Mouse (Mus musculus) midbrain, embryonic 10.5 days (tissue): ENCODE data around the gene Il2. TPM values are rescaled to one million over a fixed set of nuclear protein-coding genes. Genes with fewer than 3 reads are reported as not detected.

Experiments
- DNase-seq: peaks from one replicate; pipeline ENCODE4 v3.0.0-alpha.2; 2017; ENCODE audit warnings: low spot score
- H3K27ac ChIP-seq: fragments of 300-500 bp; sonication (generic); replicated peaks from 2 replicates; pipeline ENCODE4 v1.5.1; 2016; ENCODE audit warnings: mild to moderate bottlenecking
- H3K27me3 ChIP-seq: fragments of 300-500 bp; sonication (generic); 2 replicates; pipeline ENCODE4 v1.6.1; 2016; ENCODE audit warnings: low read depth, mild to moderate bottlenecking; ENCODE audit not compliant: poor library complexity, severe bottlenecking
- H3K36me3 ChIP-seq: fragments of 300-500 bp; sonication (generic); 2 replicates; pipeline ENCODE4 v1.6.1; 2016; ENCODE audit warnings: mild to moderate bottlenecking, moderate library complexity
- H3K4me1 ChIP-seq: fragments of 300-500 bp; sonication (generic); 2 replicates; pipeline ENCODE4 v1.6.1; 2016
- H3K4me3 ChIP-seq: fragments of 300-500 bp; sonication (generic); 2 replicates; pipeline ENCODE4 v1.5.1; 2016; ENCODE audit warnings: mild to moderate bottlenecking, moderate library complexity
- H3K9me3 ChIP-seq: fragments of 300-500 bp; sonication (generic); replicated peaks from 2 replicates; pipeline ENCODE4 v1.6.1; 2016; ENCODE audit warnings: mild to moderate bottlenecking
- WGBS: fragments of 180-500 bp; shearing (Covaris S2); methylation state at CpG from one replicate; pipeline ENCODE4 v1.1.7; 2016; 5-methylcytosine and 5-hydroxymethylcytosine counted together
- polyA plus RNA-seq: library from polyadenylated mRNA; unstranded; fragments of >200 nt; fragmentation: Nextera tagmentation; extraction: Ambion mirVana; gene quantifications from 2 replicates; pipeline ENCODE4 v1.2.1, GENCODE M21; 2016

Il2 gene
- polyA plus RNA-seq, 1 experiment from 2014 or later, result 0.17 TPM

DNA sequence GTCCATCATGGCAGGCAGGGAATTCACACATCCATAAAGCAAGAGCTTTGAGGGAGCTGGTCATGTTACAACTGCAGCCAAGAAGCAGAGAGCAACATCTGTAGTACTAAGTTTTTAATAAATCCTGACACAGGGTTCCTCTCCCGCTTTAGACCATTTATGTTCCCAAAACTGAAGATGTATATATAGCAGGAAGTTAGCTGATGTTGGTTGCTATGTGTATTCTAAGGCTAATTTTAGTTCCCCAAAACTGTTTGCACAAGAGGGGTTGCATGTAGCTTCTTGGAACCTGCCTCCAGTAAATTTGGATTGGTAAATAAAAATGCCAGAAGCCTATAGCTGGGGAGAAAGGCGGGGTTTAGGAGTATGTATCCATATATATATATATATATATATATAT, 16.1 kb upstream of the Il2 start:
- 96% methylated on average over 2 of the region's 2 CpGs for whole genome bisulfite sequencing
- no peak for DNase-seq
- Histone ChIP-seq H3K4me3 (no peak overlapping the region), H3K4me1 (no peaks in the 10 kb centered on the region), H3K36me3 (no peaks in the 10 kb centered on the region), H3K27me3 (no peaks in the 10 kb centered on the region), H3K9me3 (0 out of 2 replicates have a peak, but pooled peaks cover 3% of the 10 kb centered on the region), H3K27ac (no peak overlapping the region)

DNA sequence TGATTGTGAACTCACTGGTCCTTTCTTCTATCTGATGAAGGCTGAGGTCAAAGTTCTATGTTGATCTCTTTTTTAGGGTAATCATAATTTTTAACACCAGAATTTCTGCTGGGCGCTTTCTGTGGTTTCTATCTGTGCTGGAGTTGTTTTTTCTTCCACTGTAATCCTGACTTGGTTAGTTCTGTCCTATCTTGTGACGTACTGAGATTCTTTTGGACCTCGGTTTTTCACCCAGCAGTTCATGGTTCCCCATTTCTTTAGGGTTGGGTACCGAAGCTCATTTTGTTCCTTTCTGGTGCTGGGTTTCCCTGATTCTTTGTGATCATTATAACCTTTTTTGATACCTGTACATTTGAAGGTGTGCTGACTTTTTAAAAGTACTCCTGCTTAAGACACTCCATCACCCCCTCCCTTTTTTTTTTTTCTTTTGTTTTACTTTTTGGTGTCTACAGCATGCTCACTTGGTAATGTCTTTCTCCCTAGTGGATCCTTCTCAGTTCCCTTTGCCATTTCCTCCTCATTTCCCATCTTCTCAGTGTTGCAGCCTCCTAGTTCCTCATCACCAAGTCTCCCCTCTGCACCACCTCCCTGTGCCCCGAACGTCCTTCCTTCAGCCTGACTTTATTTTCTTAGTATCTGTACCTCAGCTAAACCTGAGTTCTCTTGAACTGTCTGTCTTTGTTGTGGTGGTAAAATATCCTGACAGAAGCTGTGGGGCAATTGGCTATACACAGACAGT, 14.6 kb upstream of the Il2 start:
- Histone ChIP-seq H3K9me3 (0 out of 2 replicates have a peak, but pooled peaks cover 3% of the 10 kb centered on the region), H3K27ac (no peak overlapping the region), H3K36me3 (no peaks in the 10 kb centered on the region), H3K4me1 (no peaks in the 10 kb centered on the region), H3K4me3 (no peak overlapping the region), H3K27me3 (no peaks in the 10 kb centered on the region)
- DNase-seq, result no peak
- WGBS, result 88% methylated on average over 6 of the region's 6 CpGs

DNA sequence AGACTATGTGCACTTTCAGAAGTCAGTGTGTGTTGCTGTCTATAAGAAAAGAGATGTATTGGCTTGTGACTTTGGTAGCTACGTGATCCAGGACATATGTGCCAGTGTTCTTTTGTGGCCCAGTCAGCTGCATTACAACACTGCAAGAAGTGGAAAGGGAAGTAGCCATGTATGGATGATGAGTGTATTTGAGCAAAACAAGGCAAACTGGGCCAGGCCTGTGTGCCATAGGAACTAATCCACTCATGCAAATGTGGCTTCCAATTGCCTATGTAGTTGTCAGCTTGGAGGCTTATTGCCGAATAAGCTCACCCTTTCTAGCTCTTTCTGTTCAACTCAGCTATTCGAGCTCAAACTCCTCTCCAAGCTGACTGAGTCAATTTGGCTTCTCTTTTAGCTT, 13.4 kb upstream of the Il2 start:
- H3K27ac ChIP-seq, result no peak overlapping the region
- no peaks in the 10 kb centered on the region for H3K27me3 ChIP-seq
- H3K4me1 ChIP-seq, result no peaks in the 10 kb centered on the region
- H3K9me3 ChIP-seq, result 0 out of 2 replicates have a peak, but pooled peaks cover 3% of the 10 kb centered on the region
- no peak overlapping the region for H3K4me3 ChIP-seq
- no peaks in the 10 kb centered on the region for H3K36me3 ChIP-seq
- no peak for DNase-seq
- WGBS, result 83% methylated on average over 3 of the region's 3 CpGs

DNA sequence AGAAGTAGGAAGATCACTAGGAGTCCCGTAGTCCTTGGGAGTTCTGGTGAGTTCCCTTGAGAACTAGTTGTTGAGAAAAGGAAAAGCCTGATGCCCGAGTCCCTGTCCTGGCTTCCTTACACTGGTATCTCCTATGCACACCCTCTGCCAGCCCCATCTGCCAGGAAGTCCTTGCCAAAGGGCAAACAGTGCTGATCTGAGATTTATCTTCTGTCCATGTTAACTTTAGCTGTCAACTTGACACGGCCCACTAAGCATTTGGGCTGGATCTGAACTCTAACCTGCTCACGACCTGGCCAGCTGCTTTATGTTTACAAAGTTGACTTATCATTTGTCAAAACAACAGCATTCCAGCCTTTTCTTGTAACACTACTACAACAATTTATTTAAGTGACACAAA, 11.5 kb upstream of the Il2 start:
- no peaks in the 10 kb centered on the region for H3K4me1 ChIP-seq
- no peak overlapping the region for H3K4me3 ChIP-seq
- 0 out of 2 replicates have a peak, but pooled peaks cover 3% of the 10 kb centered on the region for H3K9me3 ChIP-seq
- DNase-seq, result no peak
- no peaks in the 10 kb centered on the region for H3K27me3 ChIP-seq
- 79% methylated on average over 4 of the region's 4 CpGs for WGBS
- no peaks in the 10 kb centered on the region for H3K36me3 ChIP-seq
- H3K27ac ChIP-seq, result no peak overlapping the region

DNA sequence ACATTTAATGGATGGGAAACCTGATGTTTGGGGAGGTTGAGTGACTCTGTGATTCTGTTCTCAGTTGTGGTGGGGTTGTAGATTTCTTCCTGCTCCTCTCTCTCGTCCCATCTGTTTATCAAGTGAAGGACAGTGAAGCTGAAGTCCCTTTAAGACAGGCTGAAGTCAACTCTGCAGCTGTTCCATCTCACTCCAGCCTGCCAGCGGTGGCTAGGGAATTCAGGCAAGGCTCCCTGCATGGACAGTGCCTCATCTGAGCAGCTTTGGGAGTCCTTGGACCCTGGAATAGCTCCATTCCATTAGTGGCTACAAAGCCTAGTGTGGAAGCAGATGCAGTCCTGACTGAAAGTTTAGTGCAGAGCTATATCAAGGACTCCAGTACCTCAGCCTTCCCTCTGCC, 3.3 kb upstream of the Il2 start:
- no peaks in the 10 kb centered on the region for H3K27me3 ChIP-seq
- 73% methylated on average over 2 of the region's 2 CpGs for WGBS
- H3K4me3 ChIP-seq, result no peak overlapping the region
- H3K36me3 ChIP-seq, result no peaks in the 10 kb centered on the region
- H3K27ac ChIP-seq, result no peak overlapping the region
- H3K4me1 ChIP-seq, result no peaks in the 10 kb centered on the region
- H3K9me3 ChIP-seq, result no peaks in the 10 kb centered on the region
- no peak for DNase-seq

DNA sequence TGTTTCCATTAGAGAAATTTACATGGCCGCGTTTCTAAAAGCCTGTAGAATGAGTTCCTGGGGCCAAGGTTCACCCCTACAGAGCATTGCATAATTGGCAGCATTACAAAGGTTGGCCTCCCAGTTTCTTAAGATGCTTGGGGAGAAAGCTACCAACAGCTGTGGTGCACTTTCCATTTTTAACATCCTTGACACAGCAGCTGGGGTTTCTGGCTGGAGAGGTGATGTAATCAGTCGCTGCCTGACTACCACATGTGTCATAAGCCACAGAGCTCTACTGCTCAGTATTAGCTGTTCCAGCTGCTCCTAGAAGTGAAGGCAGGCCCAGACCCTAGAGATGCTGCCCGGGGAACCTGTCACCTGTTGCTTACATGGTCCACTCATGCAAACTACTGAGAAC, 2.5 kb upstream of the Il2 start:
- DNase-seq, result no peak
- Histone ChIP-seq H3K36me3 (no peaks in the 10 kb centered on the region), H3K4me3 (no peak overlapping the region), H3K9me3 (no peaks in the 10 kb centered on the region), H3K27ac (no peak overlapping the region), H3K27me3 (no peaks in the 10 kb centered on the region), H3K4me1 (no peaks in the 10 kb centered on the region)
- 64% methylated on average over 4 of the region's 4 CpGs for WGBS

DNA sequence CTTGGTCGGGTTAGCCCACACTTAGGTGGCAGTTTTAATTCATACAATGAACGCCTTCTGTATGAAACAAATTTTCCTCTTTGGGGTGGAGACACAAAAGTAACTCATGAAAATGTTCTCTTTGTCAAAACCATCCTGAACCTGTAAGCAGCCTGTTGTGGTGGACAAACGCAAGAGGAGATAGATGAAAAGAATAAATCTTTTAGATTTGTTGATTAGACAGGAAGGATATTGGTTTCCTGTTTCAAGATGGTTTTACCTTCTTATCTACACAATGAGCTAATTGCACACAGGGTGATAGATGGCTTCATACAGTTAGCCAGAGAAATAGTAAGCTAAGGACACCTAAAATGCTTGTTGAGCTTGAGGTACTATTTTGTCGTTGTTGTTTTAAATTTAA, 403 bp upstream of the Il2 start:
- H3K4me3 ChIP-seq, result no peak overlapping the region
- no peaks in the 10 kb centered on the region for H3K27me3 ChIP-seq
- H3K27ac ChIP-seq, result no peak overlapping the region
- H3K9me3 ChIP-seq, result no peaks in the 10 kb centered on the region
- WGBS, result 90% methylated on average over 4 of the region's 4 CpGs
- H3K36me3 ChIP-seq, result no peaks in the 10 kb centered on the region
- H3K4me1 ChIP-seq, result no peaks in the 10 kb centered on the region
- no peak for DNase-seq

DNA sequence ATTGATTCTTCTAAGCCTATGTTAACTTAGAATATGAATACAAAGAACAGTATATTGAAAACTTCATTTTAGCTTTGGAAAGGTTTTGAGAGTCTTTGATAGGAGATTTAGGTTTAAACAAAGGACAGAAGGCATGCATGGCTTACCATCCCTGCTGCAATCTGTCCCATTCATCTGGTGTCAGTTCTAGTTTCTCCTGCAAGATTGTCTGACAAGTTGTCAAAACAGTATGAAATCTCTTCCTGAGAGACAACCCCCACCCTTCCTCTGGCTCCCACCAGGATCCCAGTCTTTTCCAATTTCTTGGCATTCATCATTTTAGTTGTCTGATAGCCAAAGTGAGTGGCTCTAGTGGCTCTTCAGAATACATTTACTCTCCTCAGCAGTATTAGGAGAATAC, 35.0 kb downstream of the Il2 start:
- Histone ChIP-seq H3K9me3 (no peaks in the 10 kb centered on the region), H3K4me3 (no peak overlapping the region), H3K36me3 (no peaks in the 10 kb centered on the region), H3K27ac (no peak overlapping the region), H3K4me1 (no peaks in the 10 kb centered on the region), H3K27me3 (no peaks in the 10 kb centered on the region)
- DNase-seq, result no peak

DNA sequence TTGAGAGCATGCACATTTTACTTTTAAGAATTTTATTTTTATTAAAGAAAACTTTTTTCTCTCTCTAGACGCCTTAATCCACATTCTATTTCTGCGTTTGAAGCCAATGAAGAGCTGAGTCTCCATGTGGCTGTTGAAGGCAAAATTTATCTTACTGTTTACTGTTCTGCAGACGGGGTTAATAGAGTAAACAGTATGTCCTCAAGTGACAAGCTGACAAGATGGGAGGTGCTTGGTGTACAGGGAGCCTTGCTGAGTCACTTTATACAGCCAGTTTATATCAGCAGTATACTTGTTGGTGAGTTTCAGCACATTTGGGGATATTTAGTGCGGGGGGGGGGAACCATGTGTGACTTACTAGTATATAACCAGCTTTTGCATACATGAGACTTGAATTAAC, 40.9 kb downstream of the Il2 start:
- WGBS, result 80% methylated on average over 4 of the region's 4 CpGs

DNA sequence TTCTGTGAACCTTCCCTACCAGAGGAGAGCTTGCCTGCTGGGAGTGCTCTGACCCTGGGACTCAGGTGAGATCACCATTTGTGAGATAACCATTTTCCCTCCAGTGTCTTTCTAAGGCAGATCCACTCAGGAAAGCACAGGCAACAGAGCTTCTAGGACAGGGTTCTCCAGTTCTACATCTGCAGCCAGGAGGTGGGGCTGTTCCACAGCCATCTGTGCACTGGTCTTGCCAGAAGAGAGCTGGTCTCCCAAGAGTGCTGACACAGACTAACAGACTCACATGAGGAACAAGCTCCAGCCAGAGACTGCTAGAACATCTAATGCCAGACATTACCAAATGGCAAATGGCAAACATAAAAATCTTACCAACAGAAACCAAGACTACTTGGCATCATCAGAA, 52.5 kb downstream of the Il2 start:
- H3K4me1 ChIP-seq, result no peaks in the 10 kb centered on the region
- peaks cover 12% of the 10 kb centered on the region; the same call in 1 of the 2 replicates for H3K9me3 ChIP-seq
- no peak overlapping the region for H3K4me3 ChIP-seq
- H3K27me3 ChIP-seq, result no peaks in the 10 kb centered on the region
- no peak for DNase-seq
- no peaks in the 10 kb centered on the region for H3K36me3 ChIP-seq
- H3K27ac ChIP-seq, result no peak overlapping the region

More for the DNA sequence above, 40.9 kb downstream of the Il2 start:
- no peak for DNase-seq
- H3K4me3 ChIP-seq, result no peak overlapping the region
- H3K27me3 ChIP-seq, result no peaks in the 10 kb centered on the region
- no peaks in the 10 kb centered on the region for H3K4me1 ChIP-seq
- no peak overlapping the region for H3K27ac ChIP-seq
- H3K36me3 ChIP-seq, result no peaks in the 10 kb centered on the region
- no peaks in the 10 kb centered on the region for H3K9me3 ChIP-seq

Other genes with a start within 250 kb of the Il2 start
- 0.66 and 0.67 TPM in 2 replicates for gene Adad1, start 62.4 kb downstream of the Il2 start, polyA plus RNA-seq
- gene Il21, start 106.7 kb upstream of the Il2 start, polyA plus RNA-seq, result not detected in 2 replicates
- gene Bbs12, start 186.6 kb upstream of the Il2 start, polyA plus RNA-seq, result 8.8 and 9.1 TPM in 2 replicates
- gene Cetn4, start 186.7 kb upstream of the Il2 start, polyA plus RNA-seq, result 1.7 and 2.7 TPM in 2 replicates
- gene Fgf2, start 222.4 kb upstream of the Il2 start, polyA plus RNA-seq, result 0.35 and 0.57 TPM in 2 replicates